Mouse (Mus musculus): ENCODE measurements at regions not wholly inside any gene's neighbourhood (a gene's known extent, or its start where the extent isn't known, plus 50 kb on each side); places are given as distances from the start of the nearest gene placed in this dataset.

DNA sequence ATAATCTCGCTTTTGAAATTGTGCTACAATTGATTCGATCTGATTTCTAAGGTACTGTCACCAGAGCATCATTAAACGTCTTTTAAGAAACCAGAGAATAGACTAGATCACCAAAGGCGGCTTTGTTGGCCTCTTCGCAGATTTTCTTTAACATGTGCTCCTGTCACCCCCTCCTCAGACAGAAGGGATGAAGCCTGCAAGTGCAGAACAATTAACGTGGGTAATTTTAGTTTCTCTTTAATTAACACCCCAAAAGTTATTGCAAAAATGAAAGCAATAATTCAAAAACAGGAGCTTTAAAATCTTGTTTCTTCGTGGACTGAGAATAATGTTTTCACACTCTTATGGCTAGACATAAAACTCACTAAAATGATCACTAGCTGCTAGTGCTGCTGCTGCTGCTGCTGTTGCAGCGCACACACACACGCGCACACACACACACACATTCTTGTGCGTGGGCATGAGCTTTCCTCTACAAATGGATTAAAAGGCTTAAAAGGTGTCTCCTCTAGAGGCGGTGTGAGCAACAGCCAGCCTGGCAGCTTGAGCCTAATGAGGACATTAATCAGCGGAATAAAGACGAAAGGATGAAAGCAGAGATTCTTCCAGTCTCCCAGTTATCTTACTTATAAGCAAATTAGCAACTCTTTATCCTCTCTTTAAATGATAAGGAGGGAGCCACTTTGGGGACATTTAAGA lies 550.5 kb upstream of the Btbd3 start:
- DNase-seq = peak; percentile 10

DNA sequence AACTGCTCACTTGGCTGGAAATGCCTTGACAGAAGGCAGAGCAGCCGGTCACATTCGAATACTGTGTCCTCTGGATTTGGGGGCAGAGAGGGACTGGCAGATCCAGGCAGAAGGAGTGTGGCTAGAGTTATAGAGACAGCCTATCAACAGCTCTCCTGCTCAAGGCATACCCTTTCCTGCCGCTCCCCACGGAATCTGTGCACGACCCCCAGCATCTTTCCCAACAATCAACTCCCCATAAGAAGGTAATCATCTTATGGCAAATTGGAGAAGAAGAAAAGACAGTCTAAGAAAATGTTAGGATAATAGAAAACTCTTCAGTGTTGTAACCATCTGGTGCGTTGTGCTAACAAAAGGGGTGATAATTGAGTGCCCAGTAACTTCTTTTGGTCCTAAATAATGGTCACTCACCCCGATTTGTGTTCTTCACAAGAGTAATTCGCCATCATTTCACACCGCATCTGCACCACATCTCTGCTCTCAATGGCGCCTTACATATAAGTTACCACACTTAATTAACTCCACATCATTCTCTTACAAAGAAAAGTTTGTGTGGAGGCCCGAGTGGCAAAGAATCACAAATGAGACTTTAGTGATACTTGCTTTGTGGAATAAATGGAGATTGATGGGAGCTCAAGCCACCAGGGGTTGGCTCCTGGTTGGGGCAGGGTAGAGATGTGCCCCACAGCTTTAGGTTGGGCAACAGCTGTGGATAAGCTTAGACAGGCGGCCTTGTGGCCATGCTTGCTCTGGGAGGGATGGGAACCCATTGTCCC lies 551.2 kb upstream of the Btbd3 start:
- DNase-seq = no peak

DNA sequence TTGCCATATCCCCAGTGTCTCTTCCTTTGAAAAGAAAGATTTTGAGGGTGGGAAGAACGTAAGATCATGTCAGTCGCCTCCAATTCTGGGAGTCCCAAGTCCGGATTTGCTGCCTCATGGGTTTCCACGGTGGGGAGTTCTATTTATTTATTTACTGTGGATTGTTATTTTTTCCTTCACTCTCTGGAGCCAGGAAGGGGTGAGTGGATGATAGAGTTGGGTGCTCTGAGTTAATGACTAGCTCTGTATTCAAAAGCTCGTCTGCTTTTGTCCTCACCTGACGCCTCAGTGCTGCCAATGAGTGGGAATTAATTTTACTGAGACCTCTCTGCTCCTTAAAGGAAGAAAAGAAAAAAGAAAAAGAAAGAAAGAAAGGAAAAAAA lies 551.8 kb upstream of the Btbd3 start:
- no peak for DNase-seq

DNA sequence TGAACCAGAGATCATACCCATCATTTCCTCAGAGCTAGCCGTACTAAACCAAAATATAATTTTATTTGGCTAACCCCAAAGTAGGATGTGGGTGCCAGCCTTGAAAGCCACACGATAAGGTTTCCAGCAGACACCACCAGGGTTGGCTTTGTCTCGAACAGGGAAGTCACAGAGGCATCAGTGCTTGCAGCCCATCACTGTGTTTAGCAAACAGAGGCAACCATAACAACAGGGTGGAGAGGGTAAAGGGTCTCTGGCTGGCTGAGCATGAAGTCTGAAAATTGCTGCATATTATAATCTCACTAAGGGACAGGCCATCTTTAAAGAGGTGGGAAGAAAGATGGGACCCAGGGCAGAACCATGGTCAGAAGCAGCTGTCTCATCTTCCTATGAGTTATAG lies 552.3 kb upstream of the Btbd3 start:
- DNase-seq = no peak

DNA sequence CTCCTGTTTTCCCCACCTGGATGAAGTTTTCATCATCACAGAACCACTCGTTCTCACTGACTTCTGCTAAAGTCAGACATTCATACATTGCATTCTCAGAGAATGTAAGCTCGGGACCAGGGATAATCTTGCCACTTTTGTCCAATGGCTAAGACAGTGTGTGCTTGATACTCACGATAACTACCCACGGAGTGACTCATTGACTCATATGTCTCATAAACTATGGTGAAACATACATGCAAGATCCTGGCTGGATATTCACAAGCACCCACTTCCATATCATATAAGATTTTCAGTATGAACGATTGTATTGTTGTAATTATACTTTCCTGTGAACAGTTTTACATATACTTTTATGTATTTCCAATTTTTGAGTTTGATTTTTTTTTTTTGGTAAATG lies 560.5 kb upstream of the Btbd3 start:
- DNase-seq = no peak

DNA sequence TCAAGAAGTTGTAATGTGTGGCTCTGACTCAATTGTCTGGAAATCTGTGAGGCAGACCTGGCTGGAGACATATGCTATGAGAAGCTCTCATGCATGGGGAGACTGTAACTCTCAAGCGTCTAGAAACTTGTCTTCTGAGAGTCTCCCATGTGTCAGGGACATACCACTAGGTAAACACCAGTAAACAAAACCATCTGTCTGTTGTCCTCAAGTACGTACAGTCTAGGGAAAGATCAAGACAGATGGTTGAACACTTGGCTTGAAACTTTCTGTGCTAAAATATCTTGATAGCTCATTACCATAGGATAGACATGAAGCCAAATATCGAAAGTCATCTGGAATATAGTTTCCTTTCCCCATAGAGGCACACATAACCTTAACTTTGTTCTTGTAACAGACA lies 562.3 kb upstream of the Btbd3 start:
- DNase-seq = no peak

DNA sequence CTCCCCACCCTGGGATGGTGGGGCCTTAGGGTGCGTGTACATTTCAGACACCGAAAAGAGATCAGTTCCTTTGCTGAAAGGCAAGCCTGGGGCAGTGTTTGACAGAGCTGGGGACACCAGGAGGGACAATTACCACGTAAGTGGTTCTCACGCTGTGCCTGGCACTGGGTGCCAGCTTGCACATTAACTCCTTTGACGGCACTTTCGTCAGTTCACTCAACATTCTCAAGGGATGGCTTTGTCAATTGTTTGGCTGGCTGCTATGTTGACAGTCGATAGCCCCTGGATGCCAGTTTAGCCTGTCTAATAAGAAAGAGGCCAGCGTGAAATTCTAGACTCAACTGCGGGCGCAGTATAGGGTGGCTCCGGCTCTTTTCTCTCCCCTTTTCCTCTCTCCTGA lies 569.2 kb upstream of the Btbd3 start:
- DNase-seq = no peak

DNA sequence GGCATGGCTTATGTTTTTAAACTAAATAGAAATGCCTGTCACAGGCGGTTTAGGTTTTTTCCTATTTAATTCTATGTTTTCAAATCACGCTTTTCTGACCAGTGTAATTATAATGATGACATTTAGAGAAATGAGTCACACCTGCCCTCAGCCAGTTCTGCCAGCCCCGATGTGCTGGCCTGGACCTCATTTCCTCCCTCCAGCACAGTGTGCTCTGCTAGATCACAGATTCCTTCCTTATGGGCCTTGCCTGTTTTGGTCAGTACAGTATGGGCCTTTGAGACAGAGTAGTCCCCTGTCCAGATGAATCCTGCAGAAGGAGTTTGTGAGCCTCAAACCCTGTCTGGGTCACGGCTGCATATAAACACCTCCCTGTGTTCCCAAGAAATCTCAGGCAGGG lies 569.6 kb upstream of the Btbd3 start:
- no peak for DNase-seq

DNA sequence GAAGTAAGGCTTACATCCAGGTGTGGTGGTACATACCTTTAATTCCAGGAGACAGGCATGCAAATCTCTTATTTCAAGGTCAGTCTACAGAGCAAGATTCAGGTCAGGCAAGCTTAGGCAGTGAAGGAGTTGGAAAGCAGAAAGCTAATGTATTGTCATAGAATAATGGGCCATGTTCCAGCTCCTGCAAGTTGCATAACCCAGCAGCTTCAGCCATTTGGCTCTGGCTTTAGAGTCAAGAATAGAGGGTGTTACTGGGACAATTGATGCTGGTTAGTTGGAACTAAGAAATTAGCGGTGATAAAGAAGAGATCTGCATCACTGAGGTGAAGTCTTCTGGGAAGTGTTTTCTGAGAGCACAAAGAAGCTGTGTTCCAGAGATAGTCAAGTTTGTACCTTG lies 565.3 kb upstream of the Jag1 start:
- DNase-seq = peak; percentile 23

DNA sequence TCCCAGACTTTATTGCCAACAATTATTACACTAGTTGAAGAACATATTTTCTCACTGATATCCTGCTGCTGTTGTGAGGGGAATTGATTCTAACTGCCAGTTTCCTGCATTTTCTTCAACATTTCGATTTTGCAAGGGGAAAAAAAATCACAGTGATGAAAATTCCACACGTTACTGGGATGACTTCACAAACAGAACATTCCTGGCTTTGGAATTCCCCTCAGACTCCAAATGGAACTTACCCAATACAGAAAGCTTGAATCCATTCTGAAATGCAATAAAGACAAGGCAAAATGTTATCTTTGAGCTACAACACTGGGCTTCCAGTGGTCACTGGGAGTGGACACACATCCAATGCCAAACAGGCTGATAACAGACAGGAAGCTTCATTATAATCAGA lies 546.7 kb upstream of the Jag1 start:
- DNase-seq = no peak

DNA sequence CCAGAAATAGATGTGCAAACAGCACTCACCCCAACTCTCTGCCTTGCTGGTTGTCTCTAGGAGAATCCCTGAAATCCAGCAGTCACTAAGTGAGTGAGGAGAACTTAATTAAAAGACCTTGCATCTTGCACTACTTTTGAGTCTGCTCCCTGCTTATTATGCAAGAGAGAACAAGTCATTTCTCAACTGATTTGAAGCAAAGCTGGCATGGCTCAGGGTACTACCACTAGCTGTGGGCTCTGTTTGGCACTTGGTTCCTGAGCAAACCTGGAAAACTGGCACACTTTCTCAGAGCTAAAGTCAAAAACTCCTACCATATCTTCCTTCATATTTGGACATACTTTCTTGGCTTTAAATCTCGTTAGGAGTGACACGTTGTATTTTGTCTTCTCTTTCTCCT lies 545.8 kb upstream of the Jag1 start:
- DNase-seq = peak; percentile 27

DNA sequence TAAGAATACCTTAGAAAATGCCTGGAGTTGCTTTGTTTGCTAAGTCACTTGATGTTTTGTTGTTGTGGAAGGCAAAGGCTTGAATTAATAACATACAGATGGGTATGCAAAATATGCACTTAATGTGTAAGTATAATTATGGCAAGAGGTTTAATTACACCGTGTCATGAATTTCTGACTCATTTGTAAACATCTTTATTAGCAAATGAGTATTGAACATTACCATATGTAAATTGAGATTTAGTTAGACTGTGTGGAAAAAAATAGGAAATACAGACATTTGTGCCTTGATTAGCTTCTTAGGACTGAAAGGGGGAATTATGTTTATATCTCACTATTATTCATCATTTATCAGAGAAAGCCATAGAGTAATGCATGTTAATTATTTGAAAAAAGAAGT lies 544.0 kb upstream of the Jag1 start:
- DNase-seq = no peak

DNA sequence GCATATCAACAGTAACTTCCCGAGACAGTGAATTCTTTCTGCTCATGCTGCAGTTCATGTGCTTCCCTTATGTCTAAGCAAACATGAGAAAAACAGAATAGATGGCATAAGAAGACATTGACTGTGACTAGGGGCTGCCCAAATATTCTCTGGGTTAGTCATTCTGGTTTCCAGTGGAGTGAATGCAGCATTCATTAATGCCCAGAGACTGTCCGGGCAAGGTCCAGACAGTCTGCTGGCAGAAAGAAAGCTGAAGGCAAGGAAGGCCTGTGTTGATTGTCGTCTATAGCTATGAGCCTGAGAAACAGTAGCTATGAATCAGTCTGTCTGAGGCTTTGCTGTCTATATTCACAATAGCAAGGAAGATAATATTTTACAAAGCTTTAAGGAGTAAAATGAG lies 537.9 kb upstream of the Jag1 start:
- DNase-seq = no peak

DNA sequence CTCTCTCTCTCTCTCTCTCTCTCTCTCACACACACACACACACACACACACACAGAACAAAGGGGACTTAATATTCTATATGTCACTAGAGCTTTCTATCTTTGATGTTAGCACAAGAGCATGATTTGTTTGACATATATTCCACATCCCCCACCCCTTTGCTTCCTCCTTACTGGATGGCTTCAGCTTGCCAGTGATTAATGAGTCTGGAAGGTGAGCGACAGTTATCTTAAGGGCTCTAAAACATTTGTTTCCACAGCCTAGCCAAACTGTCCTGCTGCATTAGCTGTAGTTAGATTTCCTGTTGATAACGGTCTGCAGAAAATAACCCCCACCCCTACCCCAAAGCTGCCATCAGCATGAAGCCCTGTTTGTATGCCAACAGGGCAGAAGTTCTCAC lies 527.7 kb upstream of the Jag1 start:
- no peak for DNase-seq

DNA sequence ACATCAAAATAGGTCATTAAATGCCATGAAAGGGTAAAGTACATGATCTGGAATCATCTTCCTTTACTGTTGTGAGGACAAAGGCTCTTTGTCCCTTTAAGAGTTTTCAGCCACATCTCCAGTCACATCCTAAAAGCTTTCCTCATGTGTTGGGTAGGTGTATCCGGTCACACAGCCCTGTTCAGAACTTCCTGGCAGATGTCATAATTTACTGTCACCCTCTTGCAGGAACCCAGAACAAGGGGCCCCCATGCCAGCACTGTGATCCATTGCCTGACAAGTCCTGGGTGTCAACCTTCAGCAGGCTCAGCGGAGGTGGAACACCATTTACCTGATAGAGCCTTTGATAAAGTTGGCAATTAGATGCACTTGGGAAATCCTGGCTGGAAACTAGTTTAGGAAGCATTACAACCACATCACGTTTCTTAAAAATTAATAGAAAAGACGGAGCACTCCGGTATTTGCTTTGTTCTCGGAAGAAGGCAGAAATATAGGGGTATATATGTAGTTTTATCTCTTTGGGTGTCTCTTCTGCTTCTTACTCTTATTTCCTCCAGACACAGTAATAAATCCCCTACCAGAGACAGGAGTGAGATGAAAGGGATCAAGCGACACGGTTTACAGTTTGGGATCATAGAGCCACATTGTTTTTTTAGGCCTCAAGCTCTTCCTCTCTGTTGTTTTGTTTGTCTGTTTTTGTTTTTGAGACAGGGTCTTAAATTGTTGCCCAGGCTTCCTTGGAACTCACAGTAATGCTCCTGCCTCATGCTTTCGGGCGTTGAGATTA lies 527.0 kb upstream of the Jag1 start:
- DNase-seq = no peak

DNA sequence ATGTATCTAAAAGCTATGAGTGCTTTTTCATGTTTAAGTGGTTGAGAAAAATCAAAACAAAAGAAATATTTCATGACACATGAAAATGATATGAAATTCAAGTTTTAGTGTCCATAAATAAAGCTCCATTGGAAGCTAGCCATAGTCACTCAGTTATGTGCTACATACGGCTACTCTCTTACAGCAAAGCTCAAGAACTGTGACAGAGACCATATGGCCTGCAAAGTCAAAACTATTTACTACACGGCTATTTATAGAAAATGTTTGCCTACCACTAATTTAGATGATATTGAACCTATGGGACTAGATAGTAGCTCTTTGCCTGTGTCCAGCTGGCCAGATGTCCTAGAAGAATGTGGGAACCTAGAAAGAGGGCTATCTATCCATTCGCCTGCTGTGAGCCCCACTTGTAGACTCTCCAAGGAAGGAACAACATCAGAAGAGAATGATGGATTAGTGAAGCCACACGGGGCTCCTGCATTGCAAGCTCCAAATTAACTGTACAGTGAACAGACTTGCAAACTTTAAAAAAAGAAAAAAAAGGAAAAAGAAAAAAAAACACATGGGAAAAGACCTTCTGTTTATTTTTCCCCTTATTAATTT lies 518.7 kb upstream of the Jag1 start:
- no peak for DNase-seq

DNA sequence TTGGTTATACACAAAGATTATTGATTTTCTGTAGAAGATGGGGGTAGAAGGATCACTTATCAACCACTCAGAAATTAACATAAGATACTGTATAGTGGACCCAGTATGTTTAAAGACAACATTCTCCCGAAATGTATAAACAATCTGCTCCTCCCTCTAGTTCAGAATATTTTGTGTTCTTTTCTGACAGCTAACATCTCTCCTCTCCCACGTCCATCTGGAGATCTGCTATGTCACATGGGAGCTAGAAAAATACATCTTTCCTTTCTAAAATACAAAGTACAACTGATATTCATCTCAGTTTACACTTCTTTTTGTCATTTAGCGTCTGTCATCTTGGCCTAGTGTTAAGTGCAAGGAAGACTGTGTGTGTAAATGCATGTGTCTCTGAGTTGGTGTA lies 500.2 kb upstream of the Jag1 start:
- no peak for DNase-seq

DNA sequence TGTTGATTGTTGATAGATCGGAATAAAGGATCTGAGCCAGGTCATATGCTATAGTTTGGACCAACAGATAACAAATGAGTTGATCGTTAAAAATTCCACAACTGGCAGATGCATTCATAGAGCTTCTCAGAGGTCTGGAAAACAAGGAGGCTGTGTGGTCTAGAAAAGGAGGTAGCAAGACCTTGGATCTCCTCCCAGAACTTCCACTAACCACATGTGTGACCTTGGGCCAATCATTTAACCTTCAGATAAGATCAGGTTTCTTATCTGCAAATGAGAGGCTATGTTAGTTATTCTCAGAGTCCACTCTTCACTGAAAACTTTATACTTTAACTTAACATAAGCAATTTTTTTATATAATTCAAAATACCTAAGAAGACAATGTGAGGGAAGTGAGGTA lies 497.3 kb upstream of the Jag1 start:
- DNase-seq = no peak

DNA sequence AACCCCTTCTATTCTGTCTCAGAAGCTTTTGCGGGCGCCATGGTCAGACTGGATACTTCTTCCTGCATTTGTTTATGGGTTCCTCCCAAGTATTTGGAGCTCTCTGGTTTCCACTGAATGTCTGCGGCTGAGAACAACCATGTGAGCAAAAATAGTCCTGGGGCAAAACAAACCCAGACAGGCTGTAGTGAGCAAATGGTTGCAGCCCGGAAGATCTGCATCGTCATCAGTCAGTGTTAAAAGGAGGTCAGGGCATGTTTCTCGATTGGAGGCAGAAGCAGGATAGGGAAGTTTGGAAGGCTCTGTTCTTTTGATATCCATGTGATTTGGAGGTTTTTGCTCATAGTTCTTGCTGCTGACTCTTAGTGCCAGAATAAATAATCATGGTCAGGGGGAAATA lies 492.1 kb upstream of the Jag1 start:
- DNase-seq = no peak

DNA sequence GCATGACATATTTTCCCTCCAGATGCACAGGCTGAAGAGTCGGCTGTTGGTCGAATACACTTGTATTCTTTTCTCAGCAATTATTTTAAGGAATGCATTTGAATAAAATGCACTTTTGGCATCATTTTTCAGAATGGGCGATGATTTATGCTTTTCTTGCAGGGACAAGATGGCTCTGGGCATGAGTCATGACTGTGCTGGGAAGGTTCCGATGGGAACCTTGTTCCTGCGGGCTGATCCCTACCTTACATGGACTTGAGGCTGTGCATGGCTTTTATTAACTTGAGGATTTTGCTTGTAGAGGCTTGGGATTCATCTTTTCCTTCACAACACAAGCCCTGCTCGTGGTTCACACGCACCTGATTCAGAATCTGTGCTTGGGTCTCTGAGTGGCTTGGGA lies 481.7 kb upstream of the Jag1 start:
- peak; percentile 3 for DNase-seq

DNA sequence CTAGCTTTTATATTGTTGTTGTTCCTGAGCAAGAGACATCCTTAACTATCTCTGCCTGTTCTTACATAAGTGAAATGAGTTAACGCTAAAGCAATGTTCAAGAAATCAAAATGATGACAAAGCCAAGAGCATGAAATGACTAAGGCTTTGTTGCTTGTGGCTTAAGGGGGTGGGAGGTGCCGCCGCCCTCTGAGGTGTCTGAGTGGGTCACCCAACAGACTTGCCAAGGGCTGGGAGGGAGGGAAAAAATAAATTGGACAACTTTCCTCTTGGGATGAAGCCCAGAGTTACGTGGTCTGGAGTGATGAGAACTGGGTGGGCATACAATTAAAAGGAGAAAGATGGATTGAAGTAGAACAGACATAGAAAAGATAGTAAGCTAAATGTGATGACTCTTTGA lies 478.1 kb upstream of the Jag1 start:
- DNase-seq = no peak

DNA sequence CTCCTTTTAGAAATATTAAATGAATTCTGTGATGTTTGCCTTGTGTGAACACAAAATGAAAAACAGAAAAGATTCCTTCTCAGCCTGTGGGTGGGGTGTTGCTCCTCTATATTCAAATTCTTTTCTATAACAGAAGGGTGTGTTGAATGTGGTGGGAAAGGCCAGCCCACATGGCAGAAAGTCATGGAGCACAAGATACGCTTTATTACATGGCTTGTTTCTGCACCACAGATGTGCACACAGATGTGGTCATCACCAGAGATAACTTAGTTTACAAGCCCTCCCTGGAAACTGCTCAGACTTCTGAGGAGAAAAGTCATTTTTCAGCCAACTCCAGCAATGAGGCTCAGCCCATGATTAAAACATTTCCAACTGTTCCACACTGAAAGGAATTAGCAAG lies 475.1 kb upstream of the Jag1 start:
- no peak for DNase-seq

DNA sequence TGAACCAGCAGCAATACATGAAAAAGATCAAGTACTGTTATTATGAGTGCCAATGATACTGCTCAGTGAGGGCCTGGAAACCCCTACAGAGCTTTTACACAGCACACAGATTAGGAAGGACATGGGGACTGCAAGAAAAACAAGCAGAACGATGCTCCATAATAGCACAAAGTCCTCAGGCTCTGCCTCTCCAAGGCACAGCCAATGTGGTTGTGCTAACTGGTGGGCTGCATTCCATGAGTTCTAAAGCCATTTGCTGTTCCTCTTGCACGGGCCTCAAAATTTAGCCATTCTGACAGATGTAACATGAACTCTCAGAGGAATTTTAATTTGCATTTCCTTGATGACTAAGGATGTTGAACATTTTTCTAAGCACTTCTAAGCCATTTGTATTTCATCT lies 465.0 kb upstream of the Jag1 start:
- no peak for DNase-seq

Measured in adrenal gland, postnatal 10 days (tissue).